Mouse (Mus musculus): ENCODE results near the gene Sult4a1.
"Not testable (repeated sequence)": the region's sequence is repeated elsewhere in the genome, so short reads cannot be mapped to it uniquely, and the experiment has no call there.

Sult4a1 gene

DNA sequence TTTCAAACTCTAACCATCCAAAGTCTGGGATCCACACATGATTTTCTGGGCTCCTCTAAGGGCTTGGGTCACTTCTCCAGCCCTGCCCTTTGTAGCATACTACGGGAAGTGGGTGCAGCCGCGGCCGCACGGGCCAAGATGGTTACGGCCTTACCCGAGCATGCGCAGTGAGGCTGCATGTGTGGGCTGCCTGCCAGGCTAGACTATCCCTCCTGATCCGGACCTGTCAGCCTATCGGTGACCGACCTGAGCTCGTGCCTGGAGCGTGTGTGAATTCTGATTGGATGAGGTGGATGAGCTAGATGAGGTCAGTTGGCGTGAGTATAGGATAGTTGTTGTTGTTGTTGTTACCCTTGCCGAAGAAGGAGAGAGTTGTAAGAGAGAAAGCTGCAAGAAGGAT, 8.0 kb downstream of the Sult4a1 start:
- DNase-seq (ENCODE audit: low spot score in 2 of 2), result not testable (repeated sequence)

DNA sequence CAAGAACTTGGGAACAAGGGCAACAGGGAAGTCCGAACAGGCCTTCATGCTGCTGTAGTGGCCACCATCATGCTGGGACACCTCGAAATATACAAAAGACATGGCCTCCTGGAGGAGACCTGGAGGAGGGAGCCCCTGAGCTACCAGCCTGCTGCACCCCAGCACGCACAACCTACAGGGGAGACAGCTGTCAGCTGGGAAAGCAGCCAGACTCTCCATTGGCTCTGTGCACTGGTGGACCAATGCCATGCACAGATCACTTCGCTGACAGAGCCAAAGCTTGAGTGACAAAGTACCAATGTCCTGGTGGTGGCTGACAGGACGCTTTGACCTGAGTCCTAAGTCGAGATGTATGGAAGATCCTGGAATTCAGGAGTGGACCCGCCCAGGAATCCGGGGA, 9.5 kb downstream of the Sult4a1 start:
- no peak for DNase-seq (ENCODE audit: low spot score in 2 of 2)

DNA sequence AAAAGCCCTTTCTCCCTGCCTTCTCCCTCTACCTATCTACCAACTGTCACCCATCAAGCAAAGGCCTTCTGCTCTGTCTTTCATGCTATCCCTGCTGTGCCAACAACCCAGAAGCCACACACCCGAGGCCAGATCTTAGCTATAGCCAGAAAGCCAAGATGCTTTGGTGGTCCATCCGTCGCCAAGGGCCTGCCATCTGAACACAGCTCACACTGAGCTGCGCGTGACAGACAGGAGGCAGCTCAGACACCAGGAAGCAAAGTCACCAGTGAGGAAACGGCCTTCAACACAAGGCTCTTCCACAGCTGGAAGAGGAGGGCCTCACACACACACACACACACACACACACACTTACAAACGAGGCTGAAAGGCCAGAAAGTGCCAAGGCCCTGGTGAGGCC, 10.6 kb downstream of the Sult4a1 start:
- DNase-seq (ENCODE audit: low spot score in 2 of 2), result no peak

GRCm38 (mm10) chr15:84086775-84087174, 18.8 kb downstream of the Sult4a1 start:
- DNase-seq (ENCODE audit: low spot score in 2 of 2), result no peak

DNA sequence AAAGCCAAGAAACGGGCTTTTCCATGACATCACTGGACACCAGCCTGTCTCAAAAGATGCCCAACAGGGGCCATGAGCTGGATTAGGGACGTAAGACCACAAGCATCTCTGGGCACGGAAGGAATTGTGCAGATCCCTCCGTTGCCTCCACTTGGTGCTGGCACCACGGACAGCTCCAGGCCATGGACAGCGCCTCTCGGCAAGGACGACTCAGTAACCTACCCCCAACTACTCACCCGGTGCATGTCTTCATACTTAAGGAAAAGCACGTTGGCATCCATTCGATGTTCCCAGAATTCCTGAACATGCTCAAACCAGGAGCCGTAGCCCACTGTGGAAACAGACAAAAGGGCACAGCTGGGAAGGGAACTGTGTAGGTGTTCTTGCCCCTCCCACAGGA, 19.2 kb downstream of the Sult4a1 start:
- no peak for DNase-seq (ENCODE audit: low spot score in 2 of 2)

DNA sequence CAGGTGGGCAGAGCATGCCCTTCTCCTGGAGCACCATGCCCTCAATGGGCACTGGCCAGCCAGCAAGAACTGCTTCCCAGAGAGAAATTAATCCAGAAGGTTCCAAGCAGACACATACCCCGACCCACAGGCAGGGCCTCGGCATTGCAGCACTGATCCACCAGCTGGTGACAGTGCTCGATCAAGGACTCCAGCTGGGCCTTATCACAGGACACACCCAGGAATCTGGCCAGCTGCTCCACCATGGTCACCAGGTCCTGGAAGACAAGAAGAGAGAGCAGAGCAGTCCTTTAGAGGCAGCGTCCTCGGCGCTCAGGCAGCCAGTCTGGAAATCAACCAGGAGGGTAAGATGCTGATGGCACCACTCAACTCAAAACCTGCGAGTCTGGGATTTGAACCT, 25.5 kb downstream of the Sult4a1 start:
- DNase-seq (ENCODE audit: low spot score in 2 of 2), result peak in 1 of 2 experiments; percentile 30

- no peak for DNase-seq (ENCODE audit: low spot score in 2 of 2)
Observed at GRCm38 (mm10) chr15:84079519-84079918, 26.0 kb downstream of the Sult4a1 start.

- no peak for DNase-seq (ENCODE audit: low spot score in 2 of 2)
Observed at GRCm38 (mm10) chr15:84078667-84079066, 26.9 kb downstream of the Sult4a1 start.

DNA sequence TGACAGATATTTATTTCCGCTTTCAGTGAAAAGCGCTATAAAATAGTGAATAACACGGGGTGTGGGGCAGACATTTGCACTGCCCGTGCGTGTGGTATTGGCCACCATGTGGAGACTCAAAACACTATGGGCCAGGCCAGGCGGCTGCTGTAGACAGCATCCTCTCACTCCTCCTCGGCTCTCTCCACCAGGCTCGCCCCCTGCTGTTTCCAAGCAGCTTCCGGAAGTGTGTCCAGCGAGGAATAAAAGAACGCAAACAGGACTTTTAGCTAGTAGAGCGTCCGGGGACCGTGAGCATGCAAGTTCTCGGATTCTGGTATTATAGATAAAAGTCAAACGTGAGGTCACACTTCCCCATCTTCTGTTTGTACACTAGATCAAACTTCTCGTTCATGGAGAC, 28.4 kb downstream of the Sult4a1 start:
- DNase-seq (ENCODE audit: low spot score in 2 of 2), result no peak

DNA sequence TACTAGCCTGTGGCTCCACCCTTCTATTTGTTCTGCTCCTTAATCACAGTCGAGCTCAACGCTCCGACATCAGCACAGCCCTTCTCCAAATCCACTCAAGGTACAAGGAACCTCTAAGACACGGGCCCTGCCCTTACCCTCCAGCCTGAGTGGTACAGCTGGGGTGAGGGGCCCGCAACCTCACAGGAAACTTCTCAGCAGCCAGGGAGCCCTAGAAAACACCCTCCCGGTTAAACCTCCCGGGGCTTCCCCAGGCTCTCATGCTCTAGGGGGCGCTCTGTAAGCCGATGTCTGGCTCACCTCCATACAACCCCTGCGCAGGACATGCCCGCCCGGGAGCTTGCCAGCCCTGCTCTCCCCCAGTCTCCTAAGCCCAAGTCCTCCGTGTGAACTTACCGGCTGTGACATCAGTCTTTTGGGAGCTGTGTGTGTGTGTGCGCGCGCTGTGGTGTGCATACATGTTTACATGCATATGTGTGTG, 30.8 kb downstream of the Sult4a1 start:
- DNase-seq (ENCODE audit: low spot score in 2 of 2), result no peak

- DNase-seq (ENCODE audit: low spot score in 2 of 2), result no peak
Observed at GRCm38 (mm10) chr15:84073911-84074704, 31.4 kb downstream of the Sult4a1 start.

DNA sequence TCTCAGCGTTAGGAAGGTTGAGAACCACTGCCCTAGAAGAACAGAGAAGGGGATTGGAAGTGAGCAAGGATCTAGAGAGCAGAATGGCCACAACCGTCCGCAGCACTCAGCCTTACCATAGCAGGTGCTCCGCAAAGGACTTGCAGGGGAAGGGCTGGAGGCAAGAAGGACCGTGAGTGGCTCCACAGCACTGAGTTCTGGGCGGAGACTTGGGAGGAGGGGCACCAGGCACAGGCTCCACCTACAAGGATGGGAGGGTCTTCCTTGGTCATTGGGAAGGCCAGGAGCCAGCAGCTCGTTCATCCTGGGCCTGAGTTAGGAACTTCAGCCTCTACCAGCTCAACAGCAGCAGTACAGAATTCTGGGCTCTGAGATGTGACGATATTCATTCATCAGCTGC, 32.5 kb downstream of the Sult4a1 start:
- DNase-seq (ENCODE audit: low spot score in 2 of 2), result no peak

- DNase-seq (ENCODE audit: low spot score in 2 of 2), result no peak
Observed at GRCm38 (mm10) chr15:84072226-84072625, 33.3 kb downstream of the Sult4a1 start.

GRCm38 (mm10) chr15:84070116-84070676, 35.4 kb downstream of the Sult4a1 start:
- no peak for DNase-seq (ENCODE audit: low spot score in 2 of 2)

DNA sequence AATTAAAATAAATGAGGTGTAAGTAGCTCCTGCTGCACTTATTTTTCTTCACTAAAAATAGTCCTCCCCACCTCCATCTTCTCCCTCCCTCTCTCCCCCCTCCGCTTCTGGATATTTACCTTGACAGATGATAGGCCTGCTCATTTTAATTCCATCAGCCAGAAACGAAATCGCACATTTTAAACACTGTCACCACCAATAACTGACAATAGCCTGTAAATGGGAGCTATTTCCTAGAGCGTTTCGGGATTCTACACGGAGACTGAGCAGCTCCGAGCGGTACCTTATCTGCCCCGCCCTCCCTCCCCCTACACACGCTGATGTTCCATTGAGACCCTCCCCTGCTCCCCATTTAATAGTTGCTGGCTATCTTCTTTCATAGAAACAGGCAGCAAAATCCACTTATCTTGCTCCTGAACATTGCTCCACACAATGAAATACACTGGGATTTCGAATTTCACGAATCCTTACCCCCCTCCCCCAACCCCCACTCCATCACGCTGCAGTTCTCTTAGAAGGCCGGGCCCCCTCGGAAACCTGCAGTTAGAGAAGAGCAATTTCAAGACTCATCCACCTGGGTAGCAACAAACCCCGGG, 36.0 kb downstream of the Sult4a1 start:
- DNase-seq (ENCODE audit: low spot score in 2 of 2), result no peak

DNA sequence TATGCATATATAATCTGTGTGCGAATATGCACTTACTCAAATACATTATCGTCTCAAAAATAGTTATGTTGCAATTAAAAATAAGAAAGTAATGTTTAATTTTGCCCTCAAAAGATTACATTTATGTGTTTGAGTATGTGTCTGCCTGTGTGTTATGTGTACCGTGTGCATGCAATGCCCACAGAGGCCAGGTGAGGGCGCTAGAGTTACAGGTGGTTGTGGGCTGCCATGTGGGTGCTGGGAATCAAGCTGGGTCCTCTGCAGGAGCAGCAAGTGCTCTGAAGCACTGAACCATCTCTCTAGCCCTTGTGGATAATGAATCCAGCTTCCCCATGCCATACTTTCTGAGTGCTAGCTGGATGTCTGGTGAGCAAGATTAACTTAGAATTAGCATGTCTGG, 39.9 kb downstream of the Sult4a1 start:
- DNase-seq (ENCODE audit: low spot score in 2 of 2), result no peak

GRCm38 (mm10) chr15:84065140-84065539, 40.4 kb downstream of the Sult4a1 start, which contains the start of gene Efcab6:
Gene Efcab6, minus strand, starts transcription at chr15:84065379.
- DNase-seq (ENCODE audit: low spot score in 2 of 2), result no peak

DNA sequence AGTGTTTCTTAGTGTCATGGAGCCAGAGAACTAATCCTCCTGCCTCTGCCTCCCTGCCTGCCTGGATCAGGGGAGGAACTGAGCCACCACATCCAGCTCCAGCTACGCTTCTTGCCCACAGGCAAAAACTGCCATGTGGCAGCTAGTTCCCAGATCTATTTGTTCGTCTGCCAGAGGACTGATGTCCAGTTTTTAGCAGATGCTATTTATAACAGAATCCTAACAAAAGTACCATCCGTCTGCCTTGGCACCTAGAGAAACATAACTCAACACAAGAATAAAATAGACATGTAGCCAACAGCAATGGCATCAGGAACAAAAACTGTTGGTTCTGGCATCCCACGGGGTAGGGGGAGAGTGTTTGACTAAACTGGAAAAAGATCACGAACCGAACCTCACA, 46.7 kb downstream of the Sult4a1 start:
- no peak for DNase-seq (ENCODE audit: low spot score in 2 of 2)

DNA sequence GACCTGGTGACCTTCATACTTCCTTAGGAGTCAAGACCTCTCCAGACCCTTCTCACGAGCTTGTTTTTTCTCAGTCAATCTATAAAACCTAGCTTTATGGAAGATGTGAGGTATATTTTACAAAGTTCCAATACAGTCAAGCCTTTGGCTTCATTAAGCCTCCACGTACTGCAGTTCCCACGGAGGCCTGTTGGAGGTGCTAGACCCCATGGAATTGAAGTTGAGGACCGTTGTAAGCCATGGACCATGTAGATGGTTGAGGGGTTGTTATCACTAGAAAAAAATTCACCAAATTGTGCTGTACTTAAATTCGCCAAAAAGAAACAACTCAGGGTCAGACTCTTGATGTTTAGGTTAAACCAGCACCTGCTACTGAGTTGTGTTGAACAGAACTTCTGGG, 49.5 kb downstream of the Sult4a1 start:
- DNase-seq (ENCODE audit: low spot score in 2 of 2), result no peak

DNA sequence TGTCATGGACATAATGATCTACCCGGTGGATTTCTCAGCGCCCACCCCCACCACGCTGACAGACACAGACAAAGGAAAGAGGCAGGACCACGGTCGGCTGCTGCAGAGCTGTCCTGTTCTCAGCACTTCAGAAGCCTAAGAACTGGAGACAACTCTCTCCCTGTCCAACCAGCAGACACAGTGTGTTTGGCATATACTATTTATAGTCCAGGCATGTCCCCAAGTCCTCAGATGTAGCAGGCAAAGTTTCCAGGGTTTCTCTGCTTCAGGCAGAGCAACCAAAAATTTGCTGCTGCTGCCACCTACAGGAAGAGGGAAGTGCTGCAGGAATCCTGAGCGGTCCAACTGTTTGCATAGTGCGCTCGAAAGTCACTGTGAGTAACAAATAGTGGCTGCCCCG, 51.7 kb downstream of the Sult4a1 start:
- peak; percentile 35 to 76 for DNase-seq (ENCODE audit: low spot score in 2 of 2)

DNA sequence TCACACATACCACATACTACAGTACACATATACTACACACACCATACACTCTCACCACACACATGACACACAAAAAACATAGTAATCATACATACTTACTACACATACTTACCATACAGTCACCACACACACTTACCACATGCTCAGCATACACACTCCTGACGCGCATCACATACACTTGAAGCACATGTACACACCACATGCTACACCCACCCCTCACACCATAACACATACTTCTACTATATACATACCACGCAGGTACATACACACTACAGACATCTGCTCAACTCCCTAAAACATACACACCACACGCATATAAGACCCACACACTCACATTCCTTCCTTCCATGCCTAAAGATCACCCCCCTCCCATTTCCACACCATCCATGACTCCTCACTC, 52.3 kb downstream of the Sult4a1 start:
- no peak for DNase-seq (ENCODE audit: low spot score in 2 of 2)

DNA sequence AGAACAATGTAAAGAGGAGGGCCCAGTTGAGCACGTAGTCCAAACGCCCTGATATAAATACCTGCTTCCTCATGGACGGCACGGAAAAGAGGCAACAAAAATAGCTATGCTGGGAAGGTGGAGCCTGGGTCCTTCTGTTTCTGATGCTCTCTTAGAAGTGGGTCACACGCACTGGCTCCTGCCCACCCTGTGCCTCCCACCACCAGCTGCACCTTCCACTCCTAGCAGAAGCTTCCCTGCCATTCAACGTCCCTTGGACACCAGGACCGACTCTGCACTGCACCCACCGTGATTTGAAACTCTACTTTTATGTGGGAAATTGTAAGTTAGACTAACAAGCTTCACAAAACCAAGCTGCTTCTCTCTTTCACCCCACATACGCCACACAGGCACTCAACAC, 53.2 kb downstream of the Sult4a1 start:
- no peak for DNase-seq (ENCODE audit: low spot score in 2 of 2)

DNA sequence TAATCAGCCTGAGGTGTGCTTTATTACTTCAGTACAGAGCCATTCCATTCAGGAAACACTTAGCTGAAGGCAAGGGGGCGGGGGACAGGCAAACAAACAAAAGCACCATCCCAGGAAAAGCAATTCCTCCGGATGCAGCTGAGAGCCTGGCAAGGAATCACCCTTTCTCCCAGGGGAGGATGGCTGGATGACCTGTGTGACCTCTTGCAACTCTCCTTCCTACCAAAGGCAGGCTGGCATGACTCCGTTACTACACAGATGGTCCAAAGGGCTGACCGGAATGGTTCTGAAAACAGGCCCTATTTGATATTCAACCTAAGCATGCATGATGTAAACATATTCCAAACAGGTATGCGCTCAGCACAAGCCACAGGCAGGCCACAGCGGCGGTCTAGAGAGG, 56.0 kb downstream of the Sult4a1 start:
- no peak for DNase-seq (ENCODE audit: low spot score in 2 of 2)

Data from urinary bladder, postnatal 4 days (tissue).